Mouse (Mus musculus) thymus, adult 18-20 months (tissue): ENCODE measurements around the gene Kndc1.

Source experiments
- DNase-seq, 2 experiments: peaks; one replicate each; pipeline ENCODE4 v3.0.0; 2022; ENCODE audit warnings: mixed read lengths in 2 of 2

The Kndc1 gene

GRCm38 (mm10) chr7:139951991-139952633, 57.6 kb downstream of the Kndc1 start:
- no peak for DNase-seq

DNA sequence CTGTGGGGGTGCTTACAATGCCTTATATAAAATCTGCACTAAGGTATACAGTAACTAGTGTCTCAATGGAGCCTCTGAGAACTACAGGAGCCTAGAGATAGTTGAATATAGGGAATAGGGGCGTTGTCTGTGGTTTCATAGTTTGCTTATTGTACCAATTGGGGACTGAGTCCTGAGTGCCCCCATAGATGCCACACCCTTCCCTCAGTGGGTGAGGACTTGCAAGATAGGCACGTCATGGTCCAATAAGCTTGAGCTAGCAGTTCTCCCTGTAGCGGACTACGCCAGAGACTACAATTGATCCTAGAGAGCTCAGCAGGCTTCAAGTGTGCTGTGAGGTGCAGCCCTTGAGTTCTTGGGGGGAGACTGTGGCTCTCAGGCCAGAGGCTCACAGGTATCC, 61.0 kb downstream of the Kndc1 start:
- no peak for DNase-seq

DNA sequence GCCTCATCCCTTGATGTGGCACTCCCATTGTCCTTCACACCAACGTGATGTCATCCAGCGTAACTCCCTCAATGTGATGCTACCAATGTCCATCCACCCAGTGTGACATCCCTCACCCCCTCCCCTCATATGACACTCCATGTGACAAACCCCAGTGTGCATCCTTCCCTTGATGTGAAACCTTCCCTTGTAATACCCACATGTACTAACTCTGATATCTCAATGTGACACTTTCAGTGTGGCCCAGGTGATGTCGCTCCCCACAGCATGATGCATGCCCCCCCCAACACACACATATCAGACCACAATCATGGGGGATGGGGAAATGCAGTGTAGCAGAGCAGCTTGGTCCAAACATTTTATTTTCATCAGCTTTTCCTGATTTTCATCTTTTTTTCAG, 62.2 kb downstream of the Kndc1 start:
- no peak for DNase-seq

DNA sequence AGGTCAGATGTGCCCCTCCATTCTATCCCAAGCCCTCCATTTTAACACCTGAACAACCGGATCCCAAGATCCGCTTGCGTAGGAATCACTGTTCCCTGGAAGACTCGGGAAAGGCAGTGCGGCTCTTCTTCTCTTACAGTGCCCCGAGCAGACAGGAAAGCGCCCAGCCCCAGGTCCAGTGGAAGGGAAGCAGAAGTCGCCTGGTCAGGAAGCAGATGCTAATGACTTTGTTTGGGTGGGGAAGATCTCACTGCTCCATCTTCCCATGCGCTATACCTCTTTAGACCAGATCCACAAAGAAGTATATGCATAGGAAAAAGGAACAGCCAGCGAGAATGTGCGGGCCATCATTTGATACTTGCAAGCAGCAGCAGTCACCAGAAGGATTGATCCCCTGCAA, 62.9 kb downstream of the Kndc1 start:
- no peak for DNase-seq

- DNase-seq, result no peak
Observed at GRCm38 (mm10) chr7:139957958-139958357, 63.5 kb downstream of the Kndc1 start.

DNA sequence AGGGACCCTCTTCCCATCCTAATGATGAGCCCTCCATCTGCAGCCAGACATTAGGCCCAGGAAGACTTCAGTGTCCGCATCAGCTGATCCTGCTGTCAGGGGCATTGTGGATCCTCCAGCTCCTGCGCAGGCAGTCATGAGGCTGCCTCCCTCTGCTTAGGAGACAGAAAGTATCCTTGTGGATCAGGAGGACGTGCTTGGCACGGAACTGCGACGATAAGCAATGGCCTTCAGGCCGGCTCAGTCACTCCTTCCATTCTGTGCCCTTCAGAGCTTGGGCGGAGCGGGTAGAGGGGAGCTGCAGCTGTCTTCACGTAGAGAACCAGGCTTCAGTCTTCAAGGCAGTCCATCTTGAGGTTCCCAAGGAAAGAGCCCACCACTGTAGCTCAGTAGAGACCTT, 66.6 kb downstream of the Kndc1 start:
- no peak for DNase-seq

- DNase-seq, result no peak
Observed at GRCm38 (mm10) chr7:139963814-139964213, 69.3 kb downstream of the Kndc1 start.

GRCm38 (mm10) chr7:139967175-139967574, 72.7 kb downstream of the Kndc1 start:
- DNase-seq, result no peak

GRCm38 (mm10) chr7:139968428-139968827, 73.9 kb downstream of the Kndc1 start:
- peak in 1 of 2 experiments; percentile 27 for DNase-seq

GRCm38 (mm10) chr7:139969348-139970130, 75.0 kb downstream of the Kndc1 start:
- DNase-seq, result peak in 1 of 2 experiments; percentile 60

GRCm38 (mm10) chr7:139970216-139970919, 75.9 kb downstream of the Kndc1 start:
- DNase-seq, result no peak

- DNase-seq, result no peak
Observed at GRCm38 (mm10) chr7:139970979-139971378, 76.5 kb downstream of the Kndc1 start.

DNA sequence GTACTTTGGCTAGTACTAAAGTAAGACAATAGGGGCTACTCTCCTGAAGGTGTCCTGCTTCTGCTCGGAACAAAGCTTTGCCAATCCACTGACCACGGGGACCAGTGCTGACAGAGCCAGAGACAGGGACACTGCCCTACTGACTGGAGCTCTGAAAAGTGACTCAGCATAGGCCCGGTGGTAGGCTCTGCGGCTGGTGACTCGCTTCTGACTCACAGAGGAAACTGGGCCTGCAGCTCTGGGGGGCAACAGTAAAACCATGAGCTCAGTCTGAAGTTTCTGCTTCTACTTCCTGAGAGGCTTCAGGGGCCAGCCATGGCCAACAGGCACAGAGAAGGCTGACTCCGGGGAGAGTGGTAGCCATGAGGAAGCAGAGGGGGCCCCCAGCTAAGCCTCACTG, 76.9 kb downstream of the Kndc1 start:
- DNase-seq, result no peak

DNA sequence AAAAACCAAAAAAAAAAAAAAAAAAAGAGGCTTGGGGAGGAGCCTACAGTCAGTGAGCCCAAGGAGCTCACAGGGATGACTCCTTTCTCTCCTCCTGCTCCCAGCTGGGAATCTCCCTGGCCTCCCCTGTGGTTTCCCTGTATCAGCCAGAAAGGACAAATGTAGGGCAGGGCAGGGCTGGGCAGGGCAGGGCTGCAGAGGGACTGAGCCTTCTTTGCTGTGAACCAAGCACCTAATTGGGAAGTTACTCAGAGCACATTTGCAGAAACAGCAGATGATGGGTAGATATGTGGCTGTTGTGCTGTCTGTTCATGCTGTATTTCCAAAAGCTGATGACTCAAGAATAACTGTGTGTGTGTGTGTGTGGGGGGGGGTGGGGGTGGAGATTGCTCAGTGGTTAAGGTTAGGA, 78.4 kb downstream of the Kndc1 start:
- no peak for DNase-seq

- no peak for DNase-seq
Observed at GRCm38 (mm10) chr7:139974307-139974706, 79.8 kb downstream of the Kndc1 start.

DNA sequence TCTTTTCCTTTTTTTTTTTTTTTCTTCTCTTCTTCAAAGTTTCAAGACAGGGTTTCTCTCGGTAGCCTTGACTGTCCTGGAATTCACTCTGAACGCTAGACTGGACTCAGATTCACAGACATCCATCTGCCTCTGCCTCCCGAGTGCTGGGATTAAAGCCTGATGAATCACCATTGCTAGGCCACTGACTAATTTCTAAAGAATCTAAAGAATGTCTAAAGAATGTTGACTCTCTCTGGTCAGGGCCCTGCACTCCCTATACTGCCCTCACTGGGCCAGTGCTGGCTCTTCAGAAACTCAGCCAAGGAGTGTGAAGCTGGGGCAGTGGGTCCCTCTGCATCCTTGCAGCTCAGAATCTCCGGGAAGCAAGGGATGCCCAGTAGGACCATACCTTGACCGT, 81.0 kb downstream of the Kndc1 start:
- no peak for DNase-seq

- DNase-seq, result peak; percentile 61
Observed at GRCm38 (mm10) chr7:139978278-139978892, 83.9 kb downstream of the Kndc1 start, which contains the start of gene 6430531B16Rik. Gene 6430531B16Rik (minus strand): TSS chr7:139978755.

DNA sequence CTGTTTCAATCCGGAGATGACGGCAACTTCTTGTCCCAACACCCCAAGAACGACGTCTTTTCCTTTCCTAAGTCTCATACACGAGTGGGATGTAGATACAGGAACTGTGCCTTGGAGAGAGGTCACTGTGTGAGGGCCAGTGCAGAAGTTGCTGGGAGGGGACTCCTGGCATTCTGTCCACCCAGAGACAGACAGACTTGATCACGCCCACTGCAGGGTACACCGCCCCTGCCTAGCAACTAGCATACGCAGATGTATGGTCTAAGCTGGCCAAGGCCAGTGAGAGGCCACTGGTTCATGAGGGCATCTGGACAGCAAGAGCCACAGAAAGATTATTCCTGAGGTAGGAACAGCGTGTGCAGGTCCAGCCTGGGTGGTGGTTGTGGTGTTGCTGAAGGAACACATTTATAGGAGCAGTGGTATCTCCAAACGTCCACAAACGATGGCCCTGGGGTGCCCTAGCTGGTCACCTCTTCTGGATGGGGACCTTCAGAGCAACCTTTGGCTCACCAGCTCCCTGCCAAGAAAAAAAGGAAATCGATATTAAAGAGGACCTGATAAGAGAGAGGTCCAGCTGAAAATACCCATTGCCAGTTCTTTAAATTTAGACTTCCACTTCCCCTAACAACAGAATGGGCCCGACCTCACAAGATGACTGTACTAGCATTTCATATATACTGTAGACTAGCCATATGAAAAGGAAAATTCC, 84.7 kb downstream of the Kndc1 start:
- no peak for DNase-seq

- no peak for DNase-seq
Observed at GRCm38 (mm10) chr7:139980778-139981177, 86.3 kb downstream of the Kndc1 start.

DNA sequence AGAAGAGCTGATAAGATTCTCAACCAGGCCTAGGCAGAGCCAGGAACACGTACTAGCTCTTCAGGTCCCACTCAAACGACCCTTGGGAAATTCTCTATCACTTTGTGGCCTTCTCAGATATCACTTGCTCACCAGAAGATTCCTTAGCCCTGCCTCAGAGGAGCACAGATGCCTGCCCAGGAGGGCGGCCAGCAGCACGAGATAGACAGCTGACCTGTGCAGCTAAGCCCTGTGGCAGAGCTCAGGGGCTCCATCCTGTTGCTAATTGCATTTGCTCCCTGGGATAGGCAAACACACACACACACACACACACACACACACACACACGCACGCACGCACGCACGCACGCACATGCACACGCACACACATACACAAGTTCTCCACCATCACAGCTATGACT, 87.6 kb downstream of the Kndc1 start:
- DNase-seq, result no peak

DNA sequence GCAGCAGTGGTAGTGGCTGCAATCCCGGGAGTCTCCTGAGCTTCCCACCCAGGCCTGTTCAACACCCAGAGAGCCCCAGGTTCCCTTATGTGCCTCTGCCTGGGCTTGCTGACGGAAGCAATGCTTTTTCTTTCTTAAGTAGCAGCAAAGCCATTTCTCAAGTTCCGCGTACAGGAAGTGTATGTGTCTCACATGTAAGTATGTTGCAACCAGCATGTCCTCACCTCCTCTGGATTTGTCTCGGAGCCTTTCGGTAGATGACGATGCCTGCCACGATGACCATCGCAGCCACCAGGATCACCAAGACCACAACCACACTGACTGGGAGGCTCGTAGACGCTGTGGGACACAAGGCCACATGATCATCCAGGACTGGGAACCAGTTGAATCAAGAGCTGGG, 90.0 kb downstream of the Kndc1 start:
- DNase-seq, result no peak

DNA sequence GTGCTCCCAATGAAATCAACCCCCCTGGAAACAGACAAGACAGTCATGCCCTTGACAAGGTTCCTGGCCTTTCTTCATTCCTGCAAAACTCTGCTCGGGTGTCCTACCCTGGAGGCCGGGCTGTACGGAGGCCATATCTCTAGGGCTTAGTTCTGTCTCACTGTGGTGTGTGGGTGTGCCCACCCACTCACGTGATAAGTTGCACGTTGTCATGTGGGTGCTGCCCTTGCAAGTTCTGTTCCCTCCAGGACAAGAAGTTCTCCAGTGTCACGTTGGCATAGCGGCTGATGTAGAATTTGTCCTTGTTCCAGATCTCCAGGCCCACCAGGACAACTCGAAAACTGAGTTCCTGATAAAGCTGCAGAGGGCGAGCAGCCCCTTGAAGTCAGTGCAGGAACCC, 93.8 kb downstream of the Kndc1 start:
- DNase-seq, result no peak
